Mouse (Mus musculus): ENCODE measurements around the gene Olfr430.
"Not testable (repeated sequence)": the region's sequence is repeated elsewhere in the genome, so short reads cannot be mapped to it uniquely, and the experiment has no call there.

The Olfr430 gene

DNA sequence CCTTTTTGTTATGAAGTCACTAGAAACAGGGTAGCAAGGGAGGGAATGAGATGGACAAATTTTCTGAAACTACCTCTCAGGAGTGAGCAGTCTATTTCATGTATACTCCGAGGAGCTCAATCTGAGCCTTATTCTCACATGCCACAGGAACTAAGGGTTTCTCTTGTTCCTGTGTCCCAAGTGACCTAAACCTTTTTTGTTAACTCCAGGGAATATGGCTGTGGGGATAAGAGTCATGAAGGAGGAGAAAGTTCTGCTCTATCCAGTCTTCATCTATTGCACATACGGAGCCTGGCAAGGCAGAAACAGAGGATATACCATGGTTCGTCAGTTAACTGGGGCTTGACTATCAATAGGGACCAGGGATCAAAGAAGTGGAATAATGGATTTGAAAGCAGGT is at the start of gene Olfr430:
Gene Olfr430 (plus strand): TSS at position 301 of the 400 bp plus-strand sequence.
- DNase-seq = no peak

GRCm38 (mm10) chr1:174031698-174032097 is 34.7 kb upstream of the Olfr430 start, which contains the start of gene Ifi205:
Gene Ifi205 (minus strand): TSS chr1:174031810.
- DNase-seq = no peak

DNA sequence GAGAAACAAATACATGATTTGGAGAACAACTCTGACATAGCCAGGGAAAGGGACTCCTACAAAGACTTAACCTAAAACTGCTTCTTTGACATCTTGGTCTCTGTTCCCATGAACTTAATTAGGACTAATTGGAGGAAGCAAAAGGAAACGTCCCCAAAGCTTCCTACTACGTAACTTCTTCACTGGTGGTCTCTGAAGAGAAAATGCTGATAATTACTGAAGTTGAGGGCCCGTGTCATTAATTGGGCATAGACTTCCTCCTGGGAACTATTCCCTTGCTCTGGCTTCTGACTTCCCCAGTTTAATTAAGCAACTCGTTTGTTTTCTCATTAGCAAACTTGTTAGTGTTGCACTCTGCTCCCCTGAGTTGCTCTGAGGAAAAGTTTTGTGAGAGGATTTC is 30.6 kb upstream of the Olfr430 start:
- DNase-seq = peak; percentile 77

DNA sequence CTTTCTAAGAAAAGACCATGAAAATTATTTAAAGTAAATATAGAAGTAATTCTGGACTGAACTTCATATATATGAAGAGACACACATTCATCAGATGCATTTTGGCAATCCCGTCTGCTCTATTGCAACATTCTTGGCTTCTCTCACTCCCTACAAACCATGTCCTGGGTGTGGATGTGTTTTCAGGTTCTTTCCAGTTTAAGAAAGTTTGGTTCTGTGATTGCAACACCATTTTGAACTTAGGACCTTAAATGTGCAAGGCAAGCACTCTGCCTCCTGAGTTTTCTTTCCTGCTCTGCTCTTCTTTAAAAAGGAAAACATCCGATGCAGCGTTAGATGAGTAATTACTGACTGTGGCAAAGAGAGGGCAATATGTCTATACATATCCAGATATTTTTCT is 27.9 kb upstream of the Olfr430 start:
- DNase-seq = no peak

GRCm38 (mm10) chr1:174040523-174041177 is 25.8 kb upstream of the Olfr430 start, which contains the start of gene Olfr433:
Gene Olfr433 (plus strand): TSS chr1:174040705.
- DNase-seq = no peak

DNA sequence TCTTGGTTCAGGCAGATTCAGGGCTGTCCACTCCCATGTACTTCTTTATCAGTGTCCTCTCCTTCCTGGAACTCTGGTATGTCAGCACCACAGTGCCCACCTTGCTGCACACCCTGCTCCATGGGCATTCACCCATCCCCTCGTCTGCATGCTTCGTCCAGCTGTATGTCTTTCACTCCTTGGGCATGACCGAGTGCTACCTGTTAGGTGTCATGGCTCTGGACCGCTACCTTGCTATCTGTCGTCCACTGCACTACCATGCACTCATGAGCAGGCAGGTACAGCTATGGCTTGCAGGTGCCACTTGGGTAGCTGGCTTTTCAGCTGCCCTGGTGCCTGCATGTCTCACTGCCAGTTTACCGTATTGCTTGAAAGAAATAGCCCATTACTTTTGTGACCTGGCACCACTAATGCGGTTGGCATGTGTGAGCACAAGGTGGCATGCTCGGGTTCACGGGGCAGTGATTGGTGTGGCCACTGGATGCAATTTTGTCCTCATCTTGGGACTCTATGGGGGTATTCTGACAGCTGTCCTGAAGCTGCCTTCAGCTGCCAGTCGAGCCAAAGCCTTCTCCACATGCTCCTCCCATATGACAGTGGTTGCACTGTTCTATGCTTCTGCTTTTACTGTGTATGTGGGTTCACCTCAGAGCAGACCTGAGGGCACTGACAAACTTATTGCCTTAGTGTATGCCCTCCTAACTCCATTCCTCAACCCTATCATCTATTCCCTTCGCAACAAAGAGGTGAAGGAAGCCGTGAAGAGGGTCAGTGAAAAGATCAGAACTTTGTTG is 24.1 kb upstream of the Olfr430 start:
- not testable (repeated sequence) for DNase-seq

DNA sequence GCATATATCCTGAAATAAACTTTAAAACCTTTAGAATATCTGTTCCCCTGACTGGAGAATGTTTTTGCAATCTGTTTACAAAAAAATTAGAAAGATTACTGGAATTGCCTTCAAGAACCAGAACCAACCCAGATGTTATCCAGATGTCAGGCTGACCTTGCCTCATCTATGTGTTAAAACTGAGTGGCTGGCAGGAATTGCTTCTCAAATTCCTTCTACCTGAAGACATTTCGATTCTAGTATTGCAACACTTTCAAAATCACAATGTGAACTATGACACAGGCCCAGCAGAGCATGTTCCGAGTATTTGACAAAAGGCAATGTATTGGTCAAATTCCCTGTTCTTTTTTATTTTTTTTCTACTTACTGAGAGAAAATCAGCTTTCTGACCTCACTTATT is 22.0 kb upstream of the Olfr430 start:
- no peak for DNase-seq

- DNase-seq = not testable (repeated sequence)
Measured at GRCm38 (mm10) chr1:174048227-174048626, 18.2 kb upstream of the Olfr430 start.

- DNase-seq = no peak
Measured at GRCm38 (mm10) chr1:174048893-174049292, 17.5 kb upstream of the Olfr430 start, which contains the start of gene Olfr432. Gene Olfr432 (plus strand): TSS chr1:174049205.

- DNase-seq = not testable (repeated sequence)
Measured at GRCm38 (mm10) chr1:174049357-174049756, 17.0 kb upstream of the Olfr430 start.

GRCm38 (mm10) chr1:174050532-174050931 is 15.9 kb upstream of the Olfr430 start:
- DNase-seq = no peak

DNA sequence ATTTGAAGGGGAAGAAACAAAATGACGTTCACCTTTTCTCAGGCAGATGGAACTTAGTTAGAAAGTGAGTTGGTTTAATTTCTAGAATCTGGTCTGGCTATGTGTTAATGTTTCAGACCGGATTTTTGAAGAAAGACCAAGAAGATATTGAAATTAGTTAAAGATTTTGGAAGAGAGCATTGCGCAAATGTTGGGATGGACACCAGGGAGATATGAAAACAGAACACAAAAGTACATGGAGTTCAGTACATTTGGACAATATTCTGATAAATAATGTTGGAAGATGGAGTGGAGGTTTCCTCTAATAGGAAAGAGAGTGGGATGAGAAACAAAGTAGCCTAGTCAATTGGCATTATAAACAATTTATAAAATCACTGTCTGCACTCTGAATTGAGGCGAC is 14.9 kb upstream of the Olfr430 start:
- no peak for DNase-seq

GRCm38 (mm10) chr1:174051931-174052536 is 14.4 kb upstream of the Olfr430 start:
- DNase-seq = no peak

DNA sequence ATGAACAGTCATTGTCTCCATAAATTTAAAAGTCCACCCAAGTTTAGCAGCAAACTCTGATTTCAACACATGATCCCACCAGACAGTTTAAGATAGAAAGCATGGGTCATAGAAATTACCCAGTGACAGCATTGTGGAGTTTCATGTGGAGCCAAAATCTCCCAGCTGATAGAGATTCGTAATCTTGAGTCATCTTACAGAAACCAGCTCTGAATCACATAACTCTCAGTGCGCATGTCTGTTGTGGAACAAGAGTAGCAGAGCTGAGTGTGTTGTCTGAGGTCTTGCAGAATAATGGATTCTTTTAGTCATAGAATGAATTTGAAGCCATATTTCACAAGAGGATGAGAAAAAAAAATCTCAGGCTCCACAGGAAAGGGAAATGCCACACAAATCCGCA is 13.4 kb upstream of the Olfr430 start:
- DNase-seq = no peak

GRCm38 (mm10) chr1:174055248-174055647 is 11.2 kb upstream of the Olfr430 start:
- DNase-seq = no peak

DNA sequence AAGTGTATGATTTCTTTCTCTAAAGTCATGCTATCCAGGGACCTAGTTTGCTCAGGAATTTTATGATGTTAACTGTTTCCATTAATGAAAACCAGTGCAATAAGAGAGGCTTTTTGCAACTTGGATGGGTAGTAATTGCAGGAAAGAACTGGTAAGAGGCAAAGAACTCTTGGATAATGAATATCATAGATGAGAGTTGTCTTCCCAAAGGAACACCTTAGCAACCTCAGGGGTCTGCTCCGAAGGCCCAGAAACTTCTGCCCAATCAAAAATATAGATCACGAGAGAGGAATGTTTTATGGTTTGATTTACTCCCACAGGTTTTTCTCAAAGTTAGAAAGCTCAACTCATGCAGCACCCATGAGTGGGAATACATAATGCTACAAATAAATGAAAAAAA is 17.6 kb downstream of the Olfr430 start, which contains the start of gene Olfr429:
Gene Olfr429 (plus strand): TSS at position 301 of the 400 bp plus-strand sequence.
- DNase-seq = no peak

DNA sequence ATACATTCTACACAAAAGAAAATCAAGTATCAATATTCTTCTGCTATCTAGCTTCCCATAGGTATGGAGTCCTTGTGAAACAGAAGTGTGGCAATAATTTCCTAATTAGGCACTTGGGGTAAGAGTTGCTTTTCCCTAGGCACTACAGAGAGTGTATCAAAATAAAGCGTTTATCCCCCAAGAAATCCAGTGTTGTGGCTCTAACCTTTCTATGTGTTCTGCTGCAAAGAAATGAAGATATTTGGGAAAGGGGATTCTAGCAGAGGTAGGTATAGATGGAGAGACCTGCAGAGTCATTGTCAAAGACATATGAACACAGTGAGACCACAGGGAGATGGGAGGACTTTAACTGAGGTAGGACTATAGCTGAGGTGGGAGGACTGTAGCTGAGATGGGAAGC is 30.2 kb downstream of the Olfr430 start, which contains the start of gene Olfr427:
Gene Olfr427 (plus strand): TSS at position 301 of the 400 bp plus-strand sequence.
- no peak for DNase-seq

- DNase-seq = peak; percentile 8
Measured at GRCm38 (mm10) chr1:174103735-174104134, 37.3 kb downstream of the Olfr430 start.

DNA sequence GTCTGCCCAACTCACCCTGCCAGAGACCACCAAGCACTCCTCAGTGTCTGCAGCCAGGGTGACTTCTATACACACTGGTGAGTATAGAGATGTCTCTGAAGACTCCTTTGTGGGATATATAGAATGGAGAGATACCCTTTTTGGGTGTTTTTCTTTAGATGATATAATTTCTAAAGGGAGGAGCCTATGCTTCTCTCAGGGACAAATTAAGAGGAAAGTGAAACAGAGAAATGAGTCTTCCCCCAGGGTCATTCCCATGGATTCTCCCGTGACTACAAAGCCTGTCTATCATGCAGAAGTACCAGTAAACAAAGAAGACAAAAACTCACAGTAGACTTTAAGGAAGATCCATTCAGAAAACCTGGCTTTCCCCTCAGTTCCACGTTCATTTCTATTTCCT is 54.7 kb downstream of the Olfr430 start, which contains the start of gene Olfr231:
Gene Olfr231 (minus strand): TSS at position 101 of the 400 bp plus-strand sequence.
- no peak for DNase-seq
